Mouse (Mus musculus) gastrocnemius, postnatal 14 days (tissue): Measurements from ENCODE around the gene Col23a1. TPM values are rescaled to one million over a fixed set of nuclear protein-coding genes. Genes with fewer than 3 reads are reported as not detected.
"Not testable (repeated sequence)": the region's sequence is repeated elsewhere in the genome, so short reads cannot be mapped to it uniquely, and the experiment has no call there.

Experiments used
- DNase-seq: peaks from one replicate; pipeline ENCODE4 v3.0.0; 2021; ENCODE audit warnings: mixed read lengths
- intact Hi-C: fragments of 180-260 bp; cut with DNase I; formaldehyde crosslinking; loops from one replicate; pipeline ENCODE4 v1.15.1; 2025; ENCODE audit warnings: low total_unique reads
- total RNA-seq, 2 experiments: library from RNA; stranded (reverse); gene quantifications; 2 replicates each; pipeline ENCODE4 v1.2.3; 2021

The Col23a1 gene
- total RNA-seq, 2 experiments from 2014 or later = 4.7 to 5.9 TPM

GRCm38 (mm10) chr11:51358981-51359380 lies 69.3 kb downstream of the Col23a1 start:
- intact Hi-C loops, DNase-seq: not testable (repeated sequence)

GRCm38 (mm10) chr11:51364353-51364752 lies 74.6 kb downstream of the Col23a1 start:
- intact Hi-C loops = no loop called here
- no peak for DNase-seq

GRCm38 (mm10) chr11:51367334-51367733 lies 77.6 kb downstream of the Col23a1 start:
- intact Hi-C loops = no loop called here
- DNase-seq = no peak

GRCm38 (mm10) chr11:51370273-51370672 lies 80.6 kb downstream of the Col23a1 start:
- intact Hi-C loops = no loop called here
- no peak for DNase-seq

- DNase-seq = no peak
- intact Hi-C loops = no loop called here
These were observed 81.6 kb downstream of the Col23a1 start for GRCm38 (mm10) chr11:51371321-51371720.

GRCm38 (mm10) chr11:51371926-51372325 lies 82.2 kb downstream of the Col23a1 start:
- DNase-seq = no peak
- intact Hi-C loops = no loop called here

GRCm38 (mm10) chr11:51377199-51377598 lies 87.5 kb downstream of the Col23a1 start:
- intact Hi-C loops = no loop called here
- DNase-seq = no peak

- intact Hi-C loops = no loop called here
- DNase-seq = no peak
These were observed 99.2 kb downstream of the Col23a1 start for GRCm38 (mm10) chr11:51388892-51389340.

- intact Hi-C loops = no loop called here
- DNase-seq = no peak
These were observed 100.0 kb downstream of the Col23a1 start for GRCm38 (mm10) chr11:51389763-51390162.

GRCm38 (mm10) chr11:51390521-51390920 lies 100.8 kb downstream of the Col23a1 start:
- DNase-seq = no peak
- intact Hi-C loops = no loop called here

- peak; percentile 19 for DNase-seq
- intact Hi-C loops = no loop called here
These were observed 101.8 kb downstream of the Col23a1 start for GRCm38 (mm10) chr11:51391548-51391947.

- no peak for DNase-seq
- intact Hi-C loops = no loop called here
These were observed 104.7 kb downstream of the Col23a1 start for GRCm38 (mm10) chr11:51394301-51394865.

- DNase-seq = no peak
- intact Hi-C loops = no loop called here
These were observed 106.7 kb downstream of the Col23a1 start for GRCm38 (mm10) chr11:51396451-51396850.

GRCm38 (mm10) chr11:51398084-51398483 lies 108.4 kb downstream of the Col23a1 start:
- intact Hi-C loops = no loop called here
- no peak for DNase-seq

- intact Hi-C loops = no loop called here
- DNase-seq = no peak
These were observed 110.6 kb downstream of the Col23a1 start for GRCm38 (mm10) chr11:51400356-51400755.

- intact Hi-C loops = no loop called here
- no peak for DNase-seq
These were observed 111.9 kb downstream of the Col23a1 start for GRCm38 (mm10) chr11:51401481-51402128.

GRCm38 (mm10) chr11:51403886-51404285 lies 114.2 kb downstream of the Col23a1 start:
- DNase-seq = no peak
- intact Hi-C loops = no loop called here

- DNase-seq = no peak
- intact Hi-C loops = no loop called here
These were observed 115.2 kb downstream of the Col23a1 start for GRCm38 (mm10) chr11:51404865-51405440.

- no peak for DNase-seq
- intact Hi-C loops = no loop called here
These were observed 116.8 kb downstream of the Col23a1 start for GRCm38 (mm10) chr11:51406531-51406930.

GRCm38 (mm10) chr11:51407351-51407750 lies 117.6 kb downstream of the Col23a1 start:
- no peak for DNase-seq
- intact Hi-C loops = no loop called here

GRCm38 (mm10) chr11:51410771-51411170 lies 121.1 kb downstream of the Col23a1 start:
- intact Hi-C loops = no loop called here
- DNase-seq = no peak
